Mouse (Mus musculus) liver, adult 2 months (tissue): Measurements from ENCODE around the gene Ndufc1.

ENCODE experiments used
- CTCF ChIP-seq: fragments of 200-500 bp; IDR thresholded peaks from 2 replicates; pipeline ENCODE4 v1.5.1; 2011; ENCODE audit warnings: low read depth, low read length, control low read depth
- POLR2A ChIP-seq: fragments of 200-500 bp; IDR thresholded peaks from 2 replicates; pipeline ENCODE4 v1.6.1; 2011; ENCODE audit warnings: low read length, control low read depth; ENCODE audit not compliant: insufficient read depth; ENCODE audit errors: extremely low read depth

DNA sequence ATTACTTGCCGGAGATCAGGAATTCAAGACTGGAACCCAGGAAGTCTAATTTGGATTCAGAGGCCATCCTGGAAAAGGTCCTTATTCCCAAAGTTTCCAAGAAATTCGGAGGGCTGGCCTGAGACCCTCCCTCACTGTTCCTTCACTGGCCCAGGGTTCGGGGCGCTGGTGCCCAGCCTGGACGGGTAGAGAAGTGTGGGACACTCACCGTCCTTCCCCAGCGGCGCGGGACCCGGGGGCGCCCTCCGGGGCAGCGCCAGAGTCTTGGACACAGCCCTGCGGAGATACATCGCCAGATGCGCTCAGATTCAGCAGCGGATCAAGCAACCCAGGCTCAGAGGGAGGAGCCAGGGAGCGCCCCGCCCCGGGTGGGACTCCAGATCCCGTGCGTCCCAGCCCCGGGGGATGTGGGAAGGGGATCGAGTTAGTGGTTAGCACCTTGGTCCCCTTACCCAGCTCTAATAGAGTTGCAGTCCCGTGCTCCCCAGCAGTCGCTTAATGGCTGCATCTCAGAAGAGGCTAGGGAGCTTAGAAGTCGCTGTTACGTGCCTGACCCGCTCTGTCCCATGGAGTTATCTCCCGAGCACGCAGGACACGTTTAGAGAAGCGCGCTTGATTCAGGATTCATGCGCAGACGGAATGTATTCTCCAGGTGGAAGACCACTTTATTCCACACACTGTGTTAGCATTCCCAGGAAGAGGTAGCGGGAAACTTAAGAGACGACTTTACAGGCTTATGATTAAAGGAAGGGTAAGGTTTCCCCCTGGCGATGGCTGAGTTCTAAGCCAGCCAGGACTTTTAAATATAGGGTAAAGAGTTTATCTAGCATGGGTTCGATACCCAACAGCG lies 12.3 kb downstream of the Ndufc1 start, which contains the start of gene Mgarp:
- TF ChIP-seq CTCF (no peak), POLR2A (no peak)
